Mouse (Mus musculus) MEL (cell line): ENCODE data around the gene Foxf1.

Source experiments
- CTCF ChIP-seq, 3 experiments: IDR thresholded peaks in 2 of 3; conservative IDR thresholded peaks in 1 of 3; 2 replicates each; pipeline ENCODE4 v1.5.1; 2011 to 2012; ENCODE audit warnings: low read length in 3 of 3, low read depth in 2 of 3, mild to moderate bottlenecking in 2 of 3, improper control_type of control experiment in 1 of 3, inconsistent platforms in 1 of 3, mixed read lengths in 1 of 3, moderate library complexity in 1 of 3; ENCODE audit not compliant: control insufficient read depth in 1 of 3, insufficient read depth in 1 of 3, poor library complexity in 1 of 3, severe bottlenecking in 1 of 3
- E2F4 ChIP-seq: IDR thresholded peaks from 2 replicates; pipeline ENCODE4 v1.6.1; 2011; ENCODE audit warnings: low read depth, low read length, improper control_type of control experiment, borderline replicate concordance
- GABPA ChIP-seq: IDR thresholded peaks from 2 replicates; pipeline ENCODE4 v1.6.1; 2012; ENCODE audit warnings: low read depth, mild to moderate bottlenecking, inconsistent platforms, low read length, improper control_type of control experiment, moderate library complexity
- JUND ChIP-seq: IDR thresholded peaks from 2 replicates; pipeline ENCODE4 v1.6.1; 2011; ENCODE audit warnings: low read depth, mild to moderate bottlenecking, improper control_type of control experiment, low read length
- MAFK ChIP-seq: IDR thresholded peaks from 2 replicates; pipeline ENCODE4 v1.6.1; 2011; ENCODE audit warnings: low read depth, mild to moderate bottlenecking, low read length, improper control_type of control experiment, borderline replicate concordance
- MYC ChIP-seq: IDR thresholded peaks from 2 replicates; pipeline ENCODE4 v1.6.1; 2011; ENCODE audit warnings: low read depth, mild to moderate bottlenecking, low read length, improper control_type of control experiment, moderate library complexity
- POLR2A ChIP-seq, 2 experiments: IDR thresholded peaks; 2 replicates each; pipeline ENCODE4 v1.6.1; 2011 to 2012; ENCODE audit warnings: low read length in 2 of 2, mild to moderate bottlenecking in 2 of 2, control low read depth in 1 of 2, improper control_type of control experiment in 1 of 2, low read depth in 1 of 2, moderate library complexity in 1 of 2; ENCODE audit not compliant: control insufficient read depth in 1 of 2, insufficient read depth in 1 of 2, poor library complexity in 1 of 2
- SMC3 ChIP-seq: IDR thresholded peaks from 2 replicates; pipeline ENCODE4 v1.6.1; 2011; ENCODE audit warnings: low read depth, low read length, improper control_type of control experiment
- TBP ChIP-seq: IDR thresholded peaks from 2 replicates; pipeline ENCODE4 v1.8.0; 2011; ENCODE audit warnings: low read depth, low read length, improper control_type of control experiment
- USF1 ChIP-seq: IDR thresholded peaks from 2 replicates; pipeline ENCODE4 v1.6.1; 2014; ENCODE audit warnings: low read depth, mild to moderate bottlenecking, inconsistent platforms, low read length, improper control_type of control experiment, moderate library complexity

GRCm38 (mm10) chr8:121119635-121120455 is 35.7 kb downstream of the Foxf1 start:
- no peak for TF ChIP-seq CTCF (IDR thresholded peaks at IDR 0.05 in 2 of 3, conservative IDR thresholded peaks at IDR 0.05 in 1 of 3; ENCODE audit: control insufficient read depth in 1 of 3, insufficient read depth in 1 of 3, low read depth in 2 of 3, low read length in 3 of 3, poor library complexity in 1 of 3, severe bottlenecking in 1 of 3)
- TF ChIP-seq JUND, result no peak
- no peak for TF ChIP-seq SMC3
- TF ChIP-seq USF1, result no peak
- 0 out of 2 replicates have a peak, but pooled peaks have one; percentile 20 for TF ChIP-seq TBP
- no peak for TF ChIP-seq GABPA
- TF ChIP-seq MYC, result no peak
- TF ChIP-seq E2F4, result no peak
- no peak for TF ChIP-seq POLR2A (IDR thresholded peaks at IDR 0.05; ENCODE audit: control insufficient read depth in 1 of 2, insufficient read depth in 1 of 2, low read depth in 1 of 2, low read length in 2 of 2, poor library complexity in 1 of 2)
- no peak for TF ChIP-seq MAFK
